Mouse (Mus musculus) testis, adult 2 months (tissue): ENCODE data around the gene Gimap7. TPM values are rescaled to one million over a fixed set of nuclear protein-coding genes. Genes with fewer than 3 reads are reported as not detected.

Experiments
- H3K27ac ChIP-seq: fragments of 200-500 bp; 2 replicates; pipeline ENCODE4 v1.5.1; 2012; ENCODE audit warnings: low read depth, low read length; ENCODE audit not compliant: control insufficient read depth, insufficient read depth
- H3K27me3 ChIP-seq: fragments of 200-500 bp; 2 replicates; pipeline ENCODE4 v1.6.1; 2012; ENCODE audit warnings: mild to moderate bottlenecking, low read length, moderate library complexity; ENCODE audit not compliant: control insufficient read depth, insufficient read depth
- H3K36me3 ChIP-seq: fragments of 200-500 bp; 2 replicates; pipeline ENCODE4 v1.6.1; 2012; ENCODE audit warnings: mild to moderate bottlenecking, low read length; ENCODE audit not compliant: control insufficient read depth, insufficient read depth
- H3K4me1 ChIP-seq: fragments of 200-500 bp; 2 replicates; pipeline ENCODE4 v1.6.1; 2012; ENCODE audit warnings: low read length; ENCODE audit not compliant: control insufficient read depth, insufficient read depth
- H3K4me3 ChIP-seq: fragments of 200-500 bp; 2 replicates; pipeline ENCODE4 v1.5.1; 2012; ENCODE audit warnings: low read depth, mild to moderate bottlenecking, low read length, moderate library complexity, mixed read lengths; ENCODE audit not compliant: control insufficient read depth
- CTCF ChIP-seq: fragments of 200-500 bp; IDR thresholded peaks from 2 replicates; pipeline ENCODE4 v1.5.1; 2012; ENCODE audit warnings: low read depth, mild to moderate bottlenecking, inconsistent platforms, low read length, moderate library complexity; ENCODE audit not compliant: control insufficient read depth, insufficient read depth, insufficient replicate concordance
- POLR2A ChIP-seq: fragments of 200-500 bp; IDR thresholded peaks from 2 replicates; pipeline ENCODE4 v1.6.1; 2012; ENCODE audit warnings: low read depth, mild to moderate bottlenecking, inconsistent platforms, low read length, moderate library complexity; ENCODE audit not compliant: control insufficient read depth
- polyA plus RNA-seq: library from polyadenylated mRNA; depleted of rRNA; stranded (reverse); fragments of >200 nt; gene quantifications from 2 replicates; pipeline ENCODE4 v1.2.3, GENCODE M21; 2012

Gimap7 gene
- polyA plus RNA-seq, 1 experiment = not detected

DNA sequence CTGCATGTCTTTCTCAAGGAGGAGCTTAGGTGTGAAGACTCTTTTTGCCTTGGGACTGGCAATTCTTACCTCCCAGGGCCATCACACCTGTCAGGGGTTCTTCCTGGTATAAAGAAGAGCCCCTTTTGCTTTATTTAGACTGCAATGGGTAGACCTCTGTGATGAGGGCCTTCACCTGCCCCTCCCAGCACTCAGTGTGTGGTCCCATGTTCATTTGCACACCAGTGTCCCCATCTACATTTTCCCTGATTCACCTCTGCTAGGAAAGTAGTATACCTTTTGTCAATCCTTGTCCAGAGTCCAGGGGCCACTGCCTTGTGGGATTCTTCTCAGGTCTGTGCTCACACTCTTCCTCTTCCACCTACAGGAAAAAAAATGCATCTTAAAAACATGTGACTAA lies 14.3 kb upstream of the Gimap7 start:
- no peak overlapping the region for H3K4me3 ChIP-seq
- TF ChIP-seq POLR2A (no peak), CTCF (no peak)

DNA sequence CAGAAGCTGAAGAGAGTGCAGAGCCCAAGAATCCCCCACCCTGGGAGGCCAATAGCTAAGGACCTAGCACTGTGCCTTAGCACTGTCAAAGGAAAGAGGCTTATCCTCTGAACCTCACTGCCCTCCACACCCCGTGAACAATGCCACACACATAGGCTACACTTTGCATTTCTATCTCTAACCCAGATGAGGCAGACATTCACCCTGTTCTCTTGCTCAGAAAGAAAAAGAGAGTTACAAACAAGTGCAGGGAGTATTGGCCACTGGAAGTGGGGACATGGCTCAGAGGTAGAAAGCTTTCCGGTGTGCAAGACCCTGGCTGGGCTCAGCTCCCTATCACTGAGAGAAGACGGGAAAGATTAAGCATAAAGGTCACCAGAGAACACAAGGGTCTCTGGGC lies 12.3 kb upstream of the Gimap7 start:
- Histone ChIP-seq H3K36me3 (no peaks in the 10 kb centered on the region), H3K27ac (no peak overlapping the region), H3K4me1 (no peaks in the 10 kb centered on the region), H3K4me3 (no peak overlapping the region), H3K27me3 (no peaks in the 10 kb centered on the region)
- TF ChIP-seq CTCF (no peak), POLR2A (no peak)

More for the DNA sequence above, 14.3 kb upstream of the Gimap7 start:
- Histone ChIP-seq H3K4me1 (no peaks in the 10 kb centered on the region), H3K36me3 (no peaks in the 10 kb centered on the region), H3K27ac (no peak overlapping the region), H3K27me3 (no peaks in the 10 kb centered on the region)

DNA sequence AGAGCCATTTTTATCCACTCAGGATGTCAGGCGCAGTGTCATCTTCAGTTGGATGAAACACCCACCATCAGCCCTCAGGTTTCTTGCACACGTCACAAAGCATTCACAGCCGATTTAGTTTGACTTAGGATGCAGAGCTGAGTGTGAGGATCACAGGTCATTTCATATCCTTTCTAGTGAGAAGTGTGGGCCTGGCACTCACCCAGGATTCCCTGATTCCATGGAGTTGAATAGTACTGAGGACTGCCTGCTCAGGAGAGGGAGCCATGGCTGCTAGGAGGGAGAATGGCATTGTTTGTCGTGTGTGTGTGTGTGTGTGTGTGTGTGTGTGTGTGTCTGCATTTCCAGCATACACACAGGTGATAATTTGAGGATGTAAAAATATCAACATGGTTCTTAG lies 1.9 kb downstream of the Gimap7 start:
- Histone ChIP-seq H3K27ac (no peak overlapping the region), H3K4me3 (no peak overlapping the region), H3K4me1 (no peaks in the 10 kb centered on the region), H3K27me3 (no peaks in the 10 kb centered on the region), H3K36me3 (no peaks in the 10 kb centered on the region)
- TF ChIP-seq POLR2A (no peak), CTCF (no peak)

DNA sequence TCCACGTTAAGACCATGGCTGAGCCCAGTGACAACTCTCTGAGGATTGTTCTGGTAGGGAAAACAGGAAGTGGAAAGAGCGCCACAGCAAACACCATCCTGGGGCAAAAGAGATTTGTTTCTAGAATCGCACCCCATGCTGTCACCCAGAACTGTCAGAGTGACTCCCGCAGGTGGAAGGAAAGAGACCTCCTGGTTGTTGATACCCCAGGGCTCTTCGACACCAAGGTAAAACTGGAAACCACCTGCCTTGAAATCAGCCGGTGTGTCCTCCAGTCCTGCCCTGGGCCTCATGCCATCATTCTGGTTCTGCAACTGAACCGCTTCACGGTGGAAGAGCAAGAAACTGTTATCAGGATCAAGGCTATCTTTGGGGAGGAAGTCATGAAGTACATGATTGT lies 5.0 kb downstream of the Gimap7 start:
- Histone ChIP-seq H3K4me1 (peaks cover 7% of the 10 kb centered on the region; the same call in 1 of the 2 replicates), H3K27me3 (no peaks in the 10 kb centered on the region), H3K4me3 (no peak overlapping the region), H3K27ac (no peak overlapping the region), H3K36me3 (no peaks in the 10 kb centered on the region)
- TF ChIP-seq CTCF (no peak), POLR2A (no peak)

DNA sequence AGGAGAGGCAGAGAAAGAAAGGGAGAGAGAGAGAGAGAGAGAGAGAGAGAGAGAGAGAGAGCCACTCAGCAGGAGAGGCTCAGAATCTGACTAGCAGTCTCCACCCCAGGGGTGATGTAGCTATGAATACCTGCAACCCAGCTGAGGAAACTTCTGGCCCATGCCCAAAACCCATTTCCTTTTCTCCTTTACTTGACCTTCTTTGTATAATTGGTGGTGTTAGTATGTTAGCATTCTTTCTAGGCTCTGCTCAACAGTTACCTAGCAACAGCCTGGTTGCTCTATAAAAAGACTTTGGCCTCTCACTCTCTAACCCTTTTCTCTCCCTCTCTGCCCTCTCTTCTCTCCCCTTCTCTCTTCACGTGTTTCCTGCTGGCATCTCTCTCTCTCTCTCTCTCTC lies 7.1 kb downstream of the Gimap7 start:
- Histone ChIP-seq H3K4me3 (no peak overlapping the region), H3K27me3 (no peaks in the 10 kb centered on the region), H3K4me1 (peaks cover 10% of the 10 kb centered on the region; the same call in 1 of the 2 replicates), H3K36me3 (no peaks in the 10 kb centered on the region), H3K27ac (no peak overlapping the region)
- no peak for TF ChIP-seq CTCF
- TF ChIP-seq POLR2A = no peak

DNA sequence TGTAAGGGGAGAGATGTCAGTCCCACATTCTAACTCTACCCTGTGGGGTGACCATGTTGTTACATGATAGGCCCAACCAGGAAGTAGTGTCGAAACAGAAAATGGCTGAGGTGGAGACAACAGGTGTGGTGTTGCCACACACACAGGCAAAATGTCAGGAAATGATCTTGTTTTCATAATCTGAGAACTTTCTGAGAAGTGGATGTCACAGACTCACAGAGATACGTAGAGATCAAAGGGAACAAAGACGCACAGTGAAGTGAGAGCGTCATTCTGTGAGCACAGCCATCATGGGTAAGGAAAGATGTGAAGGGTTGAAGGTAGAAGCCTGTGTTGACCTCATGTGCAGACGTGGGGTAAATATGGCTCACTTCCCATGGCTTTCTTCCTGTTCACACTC lies 9.3 kb downstream of the Gimap7 start:
- Histone ChIP-seq H3K4me1 (peaks cover 10% of the 10 kb centered on the region; the same call in 1 of the 2 replicates), H3K27ac (no peak overlapping the region), H3K36me3 (no peaks in the 10 kb centered on the region), H3K4me3 (no peak overlapping the region), H3K27me3 (no peaks in the 10 kb centered on the region)
- no peak for TF ChIP-seq CTCF

DNA sequence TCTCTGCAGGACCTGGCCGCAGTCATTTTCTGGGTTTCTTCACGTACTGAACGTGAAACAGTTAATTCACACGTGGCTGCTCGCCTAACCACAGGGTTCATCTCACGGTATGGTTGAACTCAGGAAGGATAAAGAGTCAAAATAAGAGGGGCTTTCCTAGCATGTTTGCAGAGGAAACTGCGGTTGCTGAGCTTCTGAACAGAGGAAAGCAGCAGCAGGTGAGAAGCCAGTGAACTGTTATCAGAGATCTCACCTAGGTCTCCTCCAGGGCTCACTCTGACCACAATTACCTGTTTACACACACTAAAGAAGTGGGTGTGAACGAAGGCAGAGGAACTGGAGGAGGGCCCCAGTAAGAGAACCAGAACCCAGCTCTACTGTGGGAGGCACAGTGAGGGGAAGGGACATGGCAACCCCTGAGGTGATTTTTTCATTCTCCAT lies 14.5 kb downstream of the Gimap7 start:
- no peak for TF ChIP-seq POLR2A
- TF ChIP-seq CTCF = no peak
- Histone ChIP-seq H3K4me1 (peaks cover 9% of the 10 kb centered on the region; the same call in 1 of the 2 replicates), H3K4me3 (no peak overlapping the region), H3K27me3 (no peaks in the 10 kb centered on the region), H3K27ac (no peak overlapping the region), H3K36me3 (no peaks in the 10 kb centered on the region)

DNA sequence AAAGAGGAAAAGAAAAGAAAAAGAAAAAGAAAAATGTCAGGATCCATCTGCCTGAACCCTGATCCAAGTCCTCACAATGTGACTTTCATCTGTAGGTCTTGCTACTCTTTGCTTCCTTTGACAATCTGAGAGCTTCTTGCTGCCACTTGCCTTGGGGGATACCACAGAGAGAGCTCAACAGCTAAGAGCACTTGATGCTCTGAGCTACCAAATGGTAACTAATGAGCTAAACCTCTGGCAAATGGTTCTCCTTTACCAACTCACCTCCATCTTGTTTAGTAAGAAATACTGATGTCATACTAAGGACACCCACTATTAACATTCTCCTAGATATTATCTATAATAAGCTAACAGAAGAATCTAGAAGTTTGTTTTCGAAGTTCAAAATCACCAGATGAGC lies 15.2 kb downstream of the Gimap7 start:
- no peak overlapping the region for H3K4me3 ChIP-seq
- H3K27ac ChIP-seq = no peak overlapping the region
- peaks cover under 1% of the 10 kb centered on the region; the same call in 1 of the 2 replicates for H3K4me1 ChIP-seq
- no peaks in the 10 kb centered on the region for H3K27me3 ChIP-seq
- TF ChIP-seq POLR2A (no peak), CTCF (no peak)
- H3K36me3 ChIP-seq = no peaks in the 10 kb centered on the region
